Mouse (Mus musculus) olfactory bulb, adult 2 months (tissue): ENCODE measurements around the gene Spns2. TPM values are rescaled to one million over a fixed set of nuclear protein-coding genes. Genes with fewer than 3 reads are reported as not detected.

Source experiments
- H3K27ac ChIP-seq: fragments of 200-500 bp; 2 replicates; pipeline ENCODE4 v1.5.1; 2012; ENCODE audit warnings: low read depth, low read length; ENCODE audit not compliant: insufficient read depth
- H3K4me1 ChIP-seq: fragments of 200-500 bp; 2 replicates; pipeline ENCODE4 v1.6.1; 2012; ENCODE audit warnings: low read length; ENCODE audit not compliant: control insufficient read depth, insufficient read depth
- H3K4me3 ChIP-seq: fragments of 200-500 bp; 2 replicates; pipeline ENCODE4 v1.5.1; 2012; ENCODE audit warnings: mild to moderate bottlenecking, low read depth, low read length, moderate library complexity; ENCODE audit not compliant: insufficient read depth
- CTCF ChIP-seq: fragments of 200-500 bp; IDR thresholded peaks from 2 replicates; pipeline ENCODE4 v1.5.1; 2012; ENCODE audit warnings: low read depth, mild to moderate bottlenecking, low read length, moderate library complexity; ENCODE audit not compliant: insufficient read depth
- POLR2A ChIP-seq: fragments of 200-500 bp; IDR thresholded peaks from 2 replicates; pipeline ENCODE4 v1.6.1; 2012; ENCODE audit warnings: mild to moderate bottlenecking, low read depth, low read length, moderate library complexity; ENCODE audit not compliant: insufficient read depth
- WGBS: fragments of 180-500 bp; shearing (Covaris S2); methylation state at CpG from one replicate; pipeline ENCODE4 v1.1.7; 2018; 5-methylcytosine and 5-hydroxymethylcytosine counted together
- polyA plus RNA-seq: library from polyadenylated mRNA; stranded (reverse); fragments of >200 nt; gene quantifications from 2 replicates; pipeline ENCODE4 v1.2.4, GENCODE M21; 2012; ENCODE audit warnings: low replicate concordance; ENCODE audit not compliant: missing spikeins, insufficient read depth, insufficient read length

Spns2 gene
- polyA plus RNA-seq, 1 experiment: not detected

GRCm38 (mm10) chr11:72479499-72479898, 10.2 kb downstream of the Spns2 start:
- no peak overlapping the region for H3K27ac ChIP-seq
- TF ChIP-seq POLR2A (no peak), CTCF (no peak)
- H3K4me3 ChIP-seq: no peak overlapping the region
- 70% methylated on average over 2 of the region's 2 CpGs for WGBS
- peaks cover 49% of the 10 kb centered on the region for H3K4me1 ChIP-seq

- WGBS: 63% methylated on average over 6 of the region's 6 CpGs
- TF ChIP-seq CTCF (no peak), POLR2A (no peak)
- Histone ChIP-seq H3K4me3 (no peak overlapping the region), H3K4me1 (peaks cover 48% of the 10 kb centered on the region), H3K27ac (no peak overlapping the region)
These were observed 11.5 kb downstream of the Spns2 start for GRCm38 (mm10) chr11:72478228-72478627.

DNA sequence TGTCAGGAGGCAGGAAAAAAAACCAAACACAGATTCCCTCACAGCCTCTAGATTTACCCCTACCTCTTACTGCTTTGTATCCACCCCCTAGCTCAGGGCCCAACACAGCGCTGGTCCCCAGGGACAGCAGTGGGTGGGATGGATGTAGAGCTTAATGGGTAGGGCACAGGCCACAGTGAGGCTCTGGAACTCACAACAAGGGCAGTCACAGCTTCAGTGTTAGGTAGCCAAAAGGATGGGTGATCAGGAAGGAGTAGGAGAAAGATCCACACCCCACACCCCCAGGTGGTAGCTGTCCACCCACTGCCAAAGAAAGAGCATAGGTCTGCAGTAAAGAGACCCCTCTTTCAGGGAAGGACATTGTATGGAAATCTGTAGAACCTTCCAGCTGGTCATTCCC, 12.1 kb downstream of the Spns2 start:
- Histone ChIP-seq H3K4me1 (peaks cover 45% of the 10 kb centered on the region), H3K27ac (0 out of 2 replicates have a peak overlapping the region, but pooled peaks have one; percentile 12), H3K4me3 (no peak overlapping the region)
- TF ChIP-seq POLR2A (no peak), CTCF (no peak)
- 70% methylated on average over 1 of the region's 1 CpGs for WGBS

- TF ChIP-seq CTCF (no peak), POLR2A (no peak)
- peaks cover 45% of the 10 kb centered on the region for H3K4me1 ChIP-seq
- H3K27ac ChIP-seq: 0 out of 2 replicates have a peak overlapping the region, but pooled peaks have one; percentile 12
- 26% methylated on average over 5 of the region's 5 CpGs for WGBS
- H3K4me3 ChIP-seq: no peak overlapping the region
These were observed 12.5 kb downstream of the Spns2 start for GRCm38 (mm10) chr11:72477182-72477581.

DNA sequence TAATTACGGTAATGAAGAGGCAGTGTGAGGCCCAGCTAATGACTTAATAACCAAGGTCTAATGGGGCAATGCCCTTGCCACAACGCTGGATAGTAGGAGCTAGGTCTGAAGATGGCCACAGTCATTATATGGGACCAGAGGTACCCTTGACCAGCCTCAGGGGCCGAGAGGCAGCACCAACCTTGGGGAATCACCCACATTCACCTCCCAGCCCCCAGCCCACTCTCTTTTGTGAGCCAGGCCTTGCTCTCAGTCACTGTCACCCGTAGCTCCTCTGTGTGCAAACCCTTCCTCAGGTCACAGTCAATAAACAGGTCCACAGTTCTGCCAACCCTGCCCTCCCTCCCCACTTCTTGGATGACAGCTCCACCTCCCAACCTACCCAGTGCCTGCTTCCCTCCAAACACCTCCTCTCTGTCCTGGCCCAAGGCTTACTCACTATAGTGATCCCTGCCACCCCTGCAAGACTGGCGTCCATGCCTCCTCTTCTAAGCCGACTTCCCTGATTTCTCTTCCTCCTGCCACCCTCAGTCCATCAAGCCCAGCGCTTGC, 13.6 kb downstream of the Spns2 start:
- H3K4me3 ChIP-seq: no peak overlapping the region

GRCm38 (mm10) chr11:72475408-72475807, 14.3 kb downstream of the Spns2 start:
- 87% methylated on average over 7 of the region's 7 CpGs for WGBS
- TF ChIP-seq CTCF: no peak
- TF ChIP-seq POLR2A: no peak

More for the DNA sequence above, 13.6 kb downstream of the Spns2 start:
- 76% methylated on average over 7 of the region's 7 CpGs for WGBS
- Histone ChIP-seq H3K4me1 (peaks cover 36% of the 10 kb centered on the region), H3K27ac (no peak overlapping the region)
- TF ChIP-seq CTCF (no peak), POLR2A (no peak)

GRCm38 (mm10) chr11:72474926-72475325, 14.8 kb downstream of the Spns2 start:
- 91% methylated on average over 3 of the region's 3 CpGs for WGBS
- no peak for TF ChIP-seq POLR2A
- TF ChIP-seq CTCF: no peak
- Histone ChIP-seq H3K4me3 (no peak overlapping the region), H3K4me1 (peaks cover 42% of the 10 kb centered on the region), H3K27ac (no peak overlapping the region)

More at GRCm38 (mm10) chr11:72475408-72475807, 14.3 kb downstream of the Spns2 start:
- H3K4me3 ChIP-seq: no peak overlapping the region
- peaks cover 38% of the 10 kb centered on the region for H3K4me1 ChIP-seq
- no peak overlapping the region for H3K27ac ChIP-seq

DNA sequence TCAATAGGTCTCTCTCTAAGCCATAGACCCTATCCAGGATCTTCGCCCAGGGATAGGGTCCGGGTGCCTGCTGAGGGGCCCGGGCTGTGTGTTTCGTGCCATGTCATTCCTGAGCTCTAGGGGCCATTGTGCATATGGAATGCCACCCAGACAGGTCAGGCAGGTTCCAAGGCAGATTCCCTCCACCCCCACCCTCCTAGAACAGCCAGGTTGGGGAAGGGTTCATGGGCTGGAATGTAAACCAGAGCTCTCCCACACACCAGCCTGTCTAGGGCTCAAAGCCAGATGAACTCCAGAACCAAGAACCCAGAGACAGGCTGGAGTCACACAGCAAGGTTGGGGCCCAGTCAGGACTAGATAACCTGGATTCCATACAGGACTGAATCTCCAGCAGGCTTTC, 16.2 kb downstream of the Spns2 start:
- WGBS: 88% methylated on average over 4 of the region's 4 CpGs
- H3K4me1 ChIP-seq: peaks cover 48% of the 10 kb centered on the region
- H3K27ac ChIP-seq: no peak overlapping the region
- TF ChIP-seq POLR2A: no peak
- no peak for TF ChIP-seq CTCF
- no peak overlapping the region for H3K4me3 ChIP-seq

- WGBS: 78% methylated on average over 6 of the region's 6 CpGs
These were observed 18.3 kb downstream of the Spns2 start for GRCm38 (mm10) chr11:72471381-72471780.

DNA sequence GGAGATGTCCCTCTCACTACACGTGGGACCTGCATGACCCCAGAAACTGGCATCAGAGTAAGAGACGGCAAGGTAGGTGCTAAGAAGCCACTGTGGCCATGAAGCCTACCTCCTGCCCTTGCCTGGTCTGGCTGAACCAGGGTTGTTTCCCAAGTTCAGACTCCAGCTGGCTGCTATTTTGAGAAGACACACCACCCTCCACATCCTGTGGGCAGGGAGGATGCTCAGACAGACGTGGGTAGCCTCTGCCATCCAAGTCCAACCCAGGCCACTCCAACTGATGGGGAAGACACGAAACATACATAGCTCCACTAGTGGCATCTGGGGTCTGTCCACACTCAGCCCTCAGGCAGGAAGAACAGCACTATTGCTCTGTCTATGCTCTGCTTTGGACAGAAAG, 19.7 kb downstream of the Spns2 start:
- Histone ChIP-seq H3K4me3 (no peak overlapping the region), H3K4me1 (peaks cover 29% of the 10 kb centered on the region), H3K27ac (no peak overlapping the region)
- WGBS: 58% methylated on average over 4 of the region's 4 CpGs
- no peak for TF ChIP-seq CTCF
- TF ChIP-seq POLR2A: no peak

More at GRCm38 (mm10) chr11:72471381-72471780, 18.3 kb downstream of the Spns2 start:
- Histone ChIP-seq H3K4me1 (peaks cover 34% of the 10 kb centered on the region), H3K4me3 (no peak overlapping the region), H3K27ac (no peak overlapping the region)
- TF ChIP-seq CTCF: no peak
